Mouse (Mus musculus): ENCODE measurements around the gene Rpl26. TPM values are rescaled to one million over a fixed set of nuclear protein-coding genes. Genes with fewer than 3 reads are reported as not detected.
"Not testable (repeated sequence)": the region's sequence is repeated elsewhere in the genome, so short reads cannot be mapped to it uniquely, and the experiment has no call there.

Gene Rpl26
- total RNA-seq, 2 experiments from 2014 or later = 3,945 to 6,432 TPM

GRCm38 (mm10) chr11:68908846-68909503 lies 7.6 kb downstream of the Rpl26 start:
- ATAC-seq (replicated peaks; ENCODE audit: poor library complexity) = no peak

DNA sequence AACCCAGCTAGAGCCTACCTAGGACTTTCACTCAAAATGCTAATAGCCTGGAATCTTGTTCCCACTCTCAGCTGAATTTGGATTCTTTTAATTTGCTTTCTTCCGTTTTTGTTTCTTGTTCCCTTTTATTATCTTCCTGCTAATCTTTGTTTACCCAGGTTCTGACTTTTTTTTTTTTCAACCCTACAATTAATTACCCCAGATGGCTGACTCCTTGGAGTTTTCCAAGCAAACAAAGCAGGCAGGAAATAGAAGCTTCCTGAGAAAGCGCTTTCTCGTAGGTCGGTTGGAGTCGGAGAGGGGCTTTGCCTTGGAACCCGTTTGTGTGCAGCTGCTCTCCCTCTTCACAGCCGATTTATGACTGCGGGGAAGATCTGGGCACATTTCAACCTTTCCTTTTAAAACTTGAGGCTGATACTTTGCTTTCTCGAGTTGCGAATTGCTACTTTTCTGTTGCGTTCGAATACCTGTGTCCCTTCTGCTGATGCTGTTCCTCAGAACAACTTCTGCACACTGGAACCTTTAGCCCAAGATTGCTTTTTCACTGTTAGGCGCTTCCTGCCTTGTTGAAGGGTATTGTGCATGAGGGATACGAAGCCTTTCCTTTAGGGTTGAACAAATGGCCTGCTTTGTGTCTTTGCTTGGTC lies 10.3 kb downstream of the Rpl26 start:
- ATAC-seq (replicated peaks; ENCODE audit: poor library complexity) = no peak

- peak; percentile 79 for ATAC-seq (replicated peaks; ENCODE audit: poor library complexity)
These were observed 13.2 kb downstream of the Rpl26 start for GRCm38 (mm10) chr11:68914566-68914965.

DNA sequence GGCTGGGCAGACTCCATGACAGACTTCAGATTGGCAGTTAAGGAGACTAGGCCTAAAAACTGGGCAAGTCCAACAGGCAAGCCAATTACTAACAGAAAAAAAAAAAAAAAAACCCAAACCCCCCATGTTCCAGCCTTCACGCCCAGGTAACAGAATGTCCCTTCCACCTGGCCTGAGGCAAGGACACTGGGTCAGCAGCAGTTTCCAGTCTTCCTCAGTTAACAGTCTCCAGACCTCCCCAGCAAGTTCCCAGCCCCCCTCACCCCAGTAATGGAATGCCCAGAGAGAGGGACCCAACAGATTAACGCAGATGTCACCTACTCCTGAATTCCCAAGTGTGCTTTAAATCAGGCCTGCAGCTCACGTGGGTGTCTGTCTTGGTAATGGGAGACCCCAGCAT lies 21.8 kb downstream of the Rpl26 start:
- no peak for ATAC-seq (replicated peaks; ENCODE audit: poor library complexity)

DNA sequence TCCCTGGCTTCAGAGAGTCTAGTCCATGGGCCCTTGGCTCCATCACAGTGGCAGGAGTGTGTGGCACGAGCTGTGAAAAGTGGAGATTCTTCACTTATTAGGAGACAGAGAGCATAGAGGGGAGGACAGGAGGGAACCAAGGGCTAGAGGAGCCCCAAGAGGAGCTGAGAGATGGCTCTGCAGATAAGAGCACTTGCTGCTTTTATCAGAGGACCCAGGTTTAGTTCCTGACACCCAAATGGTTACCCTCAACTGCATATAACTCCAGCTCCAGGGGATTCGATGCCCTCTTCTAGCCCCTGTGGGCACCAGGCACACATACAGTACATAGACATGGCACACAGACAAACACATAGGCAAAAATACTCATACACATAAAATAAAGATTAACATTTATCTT lies 23.4 kb downstream of the Rpl26 start:
- ATAC-seq (replicated peaks; ENCODE audit: poor library complexity) = no peak

GRCm38 (mm10) chr11:68926981-68927380 lies 25.6 kb downstream of the Rpl26 start, which contains the start of gene Odf4:
Gene Odf4, minus strand, starts transcription at chr11:68927081.
- ATAC-seq (replicated peaks; ENCODE audit: poor library complexity) = no peak

- no peak for ATAC-seq (replicated peaks; ENCODE audit: poor library complexity)
These were observed 28.6 kb downstream of the Rpl26 start for GRCm38 (mm10) chr11:68929947-68930346.

DNA sequence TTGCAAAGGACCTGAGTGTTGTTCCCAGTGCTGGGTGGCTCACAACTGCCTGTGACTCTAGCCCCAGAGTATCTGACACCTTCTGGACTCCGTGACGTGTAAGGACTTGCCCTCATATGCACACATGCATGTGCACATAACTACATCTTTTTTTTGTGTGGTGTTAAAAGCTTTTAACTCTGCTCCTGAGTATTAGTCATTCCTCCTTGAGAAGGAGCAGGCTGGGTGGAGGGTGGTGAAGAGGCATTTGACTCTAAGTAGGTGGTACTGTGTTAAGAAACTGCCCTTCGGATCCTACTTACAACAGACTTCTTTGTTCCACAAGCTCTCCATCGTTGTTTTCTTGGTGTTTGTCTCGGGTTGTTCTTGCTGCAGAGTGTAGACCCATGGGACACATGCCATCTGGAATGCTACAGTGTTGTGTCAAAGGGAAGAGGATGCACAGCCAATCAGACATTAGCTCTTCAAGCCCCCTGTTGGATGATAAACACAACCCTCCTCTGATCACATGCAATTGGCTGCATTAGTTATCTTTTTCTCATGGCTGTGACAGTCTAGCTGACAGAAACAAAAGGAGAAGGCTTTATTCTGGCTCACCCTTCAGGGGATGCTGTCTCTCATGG lies 32.6 kb downstream of the Rpl26 start:
- ATAC-seq (replicated peaks; ENCODE audit: poor library complexity) = no peak

GRCm38 (mm10) chr11:68936951-68937350 lies 35.6 kb downstream of the Rpl26 start:
- ATAC-seq (replicated peaks; ENCODE audit: poor library complexity) = not testable (repeated sequence)

GRCm38 (mm10) chr11:68939451-68940304 lies 38.3 kb downstream of the Rpl26 start:
- ATAC-seq (replicated peaks; ENCODE audit: poor library complexity) = peak; percentile 100

- ATAC-seq (replicated peaks; ENCODE audit: poor library complexity) = no peak
These were observed 39.1 kb downstream of the Rpl26 start for GRCm38 (mm10) chr11:68940516-68940915.

- ATAC-seq (replicated peaks; ENCODE audit: poor library complexity) = no peak
These were observed 41.3 kb downstream of the Rpl26 start for GRCm38 (mm10) chr11:68942731-68943130.

GRCm38 (mm10) chr11:68945245-68945644 lies 43.9 kb downstream of the Rpl26 start:
- ATAC-seq (replicated peaks; ENCODE audit: poor library complexity) = no peak

- no peak for ATAC-seq (replicated peaks; ENCODE audit: poor library complexity)
These were observed 44.6 kb downstream of the Rpl26 start for GRCm38 (mm10) chr11:68946001-68946400.

DNA sequence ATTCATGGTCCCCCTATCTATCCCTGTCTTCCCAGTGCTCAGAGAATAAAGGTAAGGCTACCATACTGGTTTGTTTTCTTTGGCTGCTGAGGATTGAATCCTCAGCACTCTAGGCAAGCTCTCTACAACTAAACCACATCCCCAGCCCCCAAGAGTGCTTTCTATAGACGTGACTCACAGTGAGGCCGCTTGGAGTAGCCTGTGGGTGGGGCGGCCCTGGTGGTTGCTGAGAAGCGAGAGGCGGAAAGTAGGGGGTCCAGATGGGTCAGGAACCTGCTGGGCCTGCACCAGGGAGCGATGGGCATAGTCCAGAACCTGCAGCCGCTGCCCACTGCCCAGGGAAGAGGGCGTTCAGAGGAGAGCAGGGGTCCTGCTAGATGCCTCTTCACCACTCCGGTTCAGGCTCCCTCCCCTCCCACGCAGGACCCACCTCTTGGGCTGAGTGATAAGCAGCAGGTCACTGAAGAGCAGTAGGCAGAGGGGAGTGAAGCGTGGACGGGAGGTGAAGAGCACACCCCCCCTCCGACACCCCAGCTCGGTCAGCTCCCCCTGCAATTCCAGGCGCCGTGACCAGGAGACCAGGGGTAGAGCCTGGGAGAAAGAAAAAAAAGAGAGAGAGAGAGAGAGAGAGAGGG lies 45.5 kb downstream of the Rpl26 start:
- ATAC-seq (replicated peaks; ENCODE audit: poor library complexity) = no peak

DNA sequence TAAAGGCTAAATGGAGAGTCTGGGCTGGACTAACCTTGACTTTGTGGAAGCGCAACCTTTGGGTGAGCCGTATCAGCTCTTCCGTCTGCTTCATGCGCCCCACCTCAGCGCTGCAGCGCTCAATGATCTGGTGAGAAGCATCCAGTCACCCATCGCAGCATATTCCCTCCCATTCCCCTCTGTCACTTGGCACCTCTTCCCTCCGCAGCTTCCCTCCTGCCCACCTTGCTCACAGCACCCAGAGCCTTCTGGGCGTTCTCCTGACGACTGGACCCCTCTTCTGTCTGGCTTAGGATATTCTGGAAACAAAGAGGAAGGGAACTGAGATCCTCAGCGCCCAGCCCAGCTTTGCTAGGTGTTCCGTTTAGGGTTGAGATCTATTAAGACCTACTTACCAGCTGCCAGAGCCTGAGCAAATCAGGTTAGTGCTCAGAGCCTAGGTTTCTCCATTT lies 46.2 kb downstream of the Rpl26 start:
- ATAC-seq (replicated peaks; ENCODE audit: poor library complexity) = no peak

DNA sequence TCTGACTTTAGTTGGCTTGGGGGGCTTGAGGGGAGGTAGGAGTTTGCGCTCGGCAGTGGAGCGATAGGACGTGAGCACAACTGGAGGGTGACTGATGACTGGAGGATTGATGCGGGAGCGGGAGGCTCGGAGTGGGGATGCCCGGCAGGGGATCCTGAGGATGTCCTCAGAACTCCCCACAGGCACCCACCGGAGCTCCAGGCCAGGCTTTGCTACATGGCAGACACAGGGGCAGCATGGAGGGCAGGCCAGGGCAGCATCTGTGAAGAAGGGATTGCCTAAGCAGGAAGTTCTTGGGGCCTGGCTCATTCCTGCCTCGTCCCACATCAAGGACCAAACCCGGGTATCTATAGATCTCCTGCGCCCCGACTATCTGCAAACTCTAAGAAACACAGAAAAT lies 52.5 kb downstream of the Rpl26 start:
- ATAC-seq (replicated peaks; ENCODE audit: poor library complexity) = no peak

DNA sequence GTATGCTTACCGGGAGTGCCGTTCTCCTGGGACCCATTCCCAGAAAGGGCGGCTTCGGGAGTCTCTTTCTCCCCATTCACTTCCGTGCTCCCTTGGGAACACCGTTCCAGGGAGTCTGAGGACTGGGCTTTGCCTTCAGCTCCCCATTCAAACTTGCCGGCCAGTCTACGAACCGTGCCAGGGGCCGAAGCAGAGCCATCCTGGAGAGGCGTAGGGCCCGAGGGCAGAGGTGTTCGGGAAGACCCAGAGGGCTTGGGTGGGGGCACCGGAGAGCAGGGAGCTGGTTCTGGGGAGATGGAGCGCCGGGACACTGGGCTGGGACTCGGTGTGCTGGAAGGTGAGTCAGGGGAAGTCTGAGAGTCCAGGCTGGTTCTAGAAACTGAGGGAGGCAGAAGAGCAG lies 53.0 kb downstream of the Rpl26 start:
- 0 out of 2 replicates have a peak, but pooled peaks have one; percentile 31 for ATAC-seq (replicated peaks; ENCODE audit: poor library complexity)

- ATAC-seq (replicated peaks; ENCODE audit: poor library complexity) = no peak
These were observed 54.1 kb downstream of the Rpl26 start for GRCm38 (mm10) chr11:68955473-68955872.

GRCm38 (mm10) chr11:68956107-68956506 lies 54.7 kb downstream of the Rpl26 start:
- no peak for ATAC-seq (replicated peaks; ENCODE audit: poor library complexity)
